ENCODE assay signal across 8 mouse cellular contexts in the genomic region with DNA sequence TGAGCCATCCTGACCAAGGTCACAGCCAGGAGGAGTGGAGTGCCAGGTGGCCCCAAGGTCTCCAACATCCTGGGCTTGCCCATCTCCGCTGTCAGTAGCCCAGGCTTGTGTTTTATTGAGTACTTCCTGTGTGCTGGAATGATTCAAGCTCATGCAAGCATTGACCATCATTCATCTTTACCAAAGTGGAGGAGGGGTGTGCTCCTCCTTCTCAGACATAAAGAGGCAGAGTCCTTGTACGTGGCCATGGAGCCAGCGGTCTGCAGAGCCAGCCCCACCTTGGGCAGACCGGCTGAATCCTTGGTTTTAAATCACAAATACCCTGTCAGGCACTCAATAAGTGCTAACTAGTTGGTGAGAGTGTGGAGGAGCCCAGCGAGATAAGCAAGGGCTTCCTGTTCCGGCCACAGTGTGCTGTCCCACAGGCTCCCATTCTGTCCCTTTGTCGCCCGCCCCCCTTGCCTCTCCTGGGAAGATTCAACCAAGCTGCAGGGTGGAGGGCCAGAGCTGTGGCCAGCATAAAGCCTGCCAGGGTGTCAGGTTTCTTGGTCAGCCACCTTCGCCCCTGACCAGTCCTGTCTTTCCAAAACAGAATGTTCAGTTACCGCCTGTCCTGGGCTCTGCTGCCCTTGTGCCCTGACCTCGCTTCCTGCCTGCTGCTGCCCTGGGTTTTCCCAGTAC.
DNase-seq lines count a peak whose midpoint lies in the region; TF ChIP-seq lines count a peak whose summit lies in the region.

No protein-coding gene starts in this region.

- 0 out of 2 replicates have a peak, but pooled peaks cover 4% of the 10 kb centered on the region for H3K27me3 ChIP-seq in heart, embryonic 10.5 days (ENCODE audit: insufficient read depth, poor library complexity, severe bottlenecking)

- peak; percentile 67 to 80 for DNase-seq in lung, adult 18-20 months
- DNase-seq in lung, adult 2 months = no peak
- no peak for DNase-seq in heart, embryonic 10.5 days (ENCODE audit: low spot score)
- DNase-seq in kidney, postnatal 25 days = peak; percentile 70 to 96
- DNase-seq in skeletal muscle tissue, adult 2 months (ENCODE audit: low read depth, low spot score) = peak; percentile 91
- DNase-seq in urinary bladder, postnatal 4 days (ENCODE audit: low spot score in 2 of 2) = no peak
- no peak for DNase-seq in right cerebral cortex, postnatal 25 days
- DNase-seq in cerebellum, postnatal 36 days = no peak

- peak overlapping the region; percentile 87 for H3K27ac ChIP-seq in heart, embryonic 10.5 days

- no peak for TF ChIP-seq CTCF in lung, adult 2 months (IDR thresholded peaks at IDR 0.05; ENCODE audit: insufficient read depth, low read length)

- H3K4me3 ChIP-seq in lung, adult 2 months (replicated peaks; ENCODE audit: extremely low read depth, low read depth, low read length) = no peak overlapping the region
- peak overlapping the region; percentile 16 for H3K4me3 ChIP-seq in heart, embryonic 10.5 days

- no peak for TF ChIP-seq POLR2A in lung, adult 2 months (IDR thresholded peaks at IDR 0.05; ENCODE audit: borderline replicate concordance, extremely low read depth, low read depth, low read length)

- H3K9me3 ChIP-seq in heart, embryonic 10.5 days = 0 out of 2 replicates have a peak, but pooled peaks cover 3% of the 10 kb centered on the region

- 30% methylated on average over 11 of the region's 11 CpGs for WGBS in lung, adult 2 months
- 8% methylated on average over 11 of the region's 11 CpGs for WGBS in heart, embryonic 10.5 days

- H3K4me1 ChIP-seq in lung, adult 2 months (ENCODE audit: control insufficient read depth, insufficient read depth, low read length) = peaks cover 9% of the 10 kb centered on the region
- peaks cover 77% of the 10 kb centered on the region for H3K4me1 ChIP-seq in heart, embryonic 10.5 days

- no peaks in the 10 kb centered on the region for H3K36me3 ChIP-seq in heart, embryonic 10.5 days

Comparison
In these comparisons a context has a peak if more than half of its experiments do, and no peak if none do; other contexts are left out.
1. DNase-seq: peak in lung, adult 18-20 months (2 of 2), kidney, postnatal 25 days (2 of 2) and skeletal muscle tissue, adult 2 months (single experiment); none in lung, adult 2 months (single experiment), heart, embryonic 10.5 days (single experiment), urinary bladder, postnatal 4 days (0 of 2), right cerebral cortex, postnatal 25 days (single experiment) and cerebellum, postnatal 36 days (0 of 2).